In the genomic region with DNA sequence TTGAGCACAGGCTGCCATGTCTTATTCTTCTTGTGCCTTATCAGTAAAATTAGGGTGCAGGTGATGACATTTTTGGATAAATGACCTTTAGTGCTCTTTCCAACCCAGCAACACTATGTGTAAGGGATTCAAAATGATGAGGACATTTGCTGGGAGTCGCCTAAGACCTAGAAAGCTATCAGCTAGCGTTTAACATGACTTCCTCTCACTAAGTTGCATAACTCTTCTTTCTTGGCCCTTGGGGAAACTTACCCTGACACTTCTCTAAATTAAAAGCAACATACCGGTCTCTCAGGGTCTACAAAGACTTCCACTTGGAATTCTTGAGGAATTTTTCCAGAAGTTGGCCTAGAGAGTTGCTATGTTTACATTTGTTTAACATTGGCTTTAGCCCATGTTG, we compare ENCODE assay signal across 21 mouse cellular contexts.
A peak's percentile ranks its signal among the peaks of the same experiment; 100 is the strongest.
DNase-seq lines count a peak whose midpoint lies in the region; ATAC-seq lines count a peak whose summit lies in the region.
"Had no signal": no experiment of that assay in that cellular context is flagged by ENCODE, and none has a peak within 500 bp of the region (broad histone marks: within the 10 kb centered on the region; RNA-seq: fewer than 3 reads in every experiment).

No protein-coding gene starts in this region.

- DNase-seq in adipocyte (ENCODE audit: low spot score) = peak; percentile 29
- no peak for DNase-seq in adrenal gland, postnatal 14 days
- DNase-seq: adrenal gland, adult 8-10 months; adrenal gland, postnatal 25 days; cerebellum, adult 11 months; cerebellum, adult 18-20 months; cerebellum, adult 8-10 months; cerebellum, adult 9-11 months; cerebellum, postnatal 14 days; cerebellum, postnatal 36 days; forebrain, postnatal 0 days had no signal

- no peaks in the 10 kb centered on the region for H3K4me1 ChIP-seq in midbrain, embryonic 15.5 days
- H3K4me1 ChIP-seq: embryonic facial prominence, embryonic 10.5 days; embryonic facial prominence, embryonic 12.5 days; forebrain, embryonic 10.5 days; forebrain, embryonic 12.5 days had no signal

- no peaks in the 10 kb centered on the region for H3K9me3 ChIP-seq in midbrain, embryonic 15.5 days
- H3K9me3 ChIP-seq: embryonic facial prominence, embryonic 10.5 days; embryonic facial prominence, embryonic 12.5 days; forebrain, embryonic 10.5 days; forebrain, embryonic 12.5 days had no signal

- 0 out of 2 replicates have a peak, but pooled peaks have one; percentile 32 for ATAC-seq in common myeloid progenitor, adult 5-6 weeks (replicated peaks; ENCODE audit: low read depth, poor library complexity, severe bottlenecking)
- peak; percentile 61 for ATAC-seq in megakaryocyte, adult 5-6 weeks (ENCODE audit: poor library complexity, severe bottlenecking)
- ATAC-seq in midbrain, embryonic 15.5 days (replicated peaks) = no peak
- ATAC-seq in erythroblast, adult 5-6 weeks (replicated peaks; ENCODE audit: low FRiP score, poor library complexity, severe bottlenecking) = no peak
- ATAC-seq: forebrain, embryonic 14.5 days; forebrain, postnatal 0 days had no signal

- H3K4me3 ChIP-seq in midbrain, embryonic 15.5 days = no peak overlapping the region
- H3K4me3 ChIP-seq: embryonic facial prominence, embryonic 10.5 days; embryonic facial prominence, embryonic 12.5 days; erythroblast, embryonic 14.5 days; forebrain, embryonic 10.5 days; forebrain, embryonic 12.5 days had no signal

- no peak overlapping the region for H3K4me2 ChIP-seq in midbrain, embryonic 15.5 days
- H3K4me2 ChIP-seq: embryonic facial prominence, embryonic 12.5 days; forebrain, embryonic 12.5 days had no signal

- 91% methylated on average over 3 of the region's 3 CpGs for WGBS in midbrain, embryonic 15.5 days

- H3K27ac ChIP-seq in midbrain, embryonic 15.5 days = no peak overlapping the region
- H3K27ac ChIP-seq: embryonic facial prominence, embryonic 10.5 days; embryonic facial prominence, embryonic 12.5 days; forebrain, embryonic 10.5 days; forebrain, embryonic 12.5 days had no signal

- no peaks in the 10 kb centered on the region for H3K36me3 ChIP-seq in midbrain, embryonic 15.5 days (replicated peaks)
- H3K36me3 ChIP-seq: embryonic facial prominence, embryonic 10.5 days; embryonic facial prominence, embryonic 12.5 days; forebrain, embryonic 10.5 days; forebrain, embryonic 12.5 days had no signal

- H3K9ac ChIP-seq in midbrain, embryonic 15.5 days = no peak overlapping the region
- H3K9ac ChIP-seq: embryonic facial prominence, embryonic 12.5 days; forebrain, embryonic 12.5 days; forebrain, postnatal 0 days had no signal

- no peaks in the 10 kb centered on the region for H3K27me3 ChIP-seq in midbrain, embryonic 15.5 days (replicated peaks)
- H3K27me3 ChIP-seq: embryonic facial prominence, embryonic 12.5 days; forebrain, embryonic 12.5 days had no signal

Comparison
In these comparisons a context has a peak if more than half of its experiments do, and no peak if none do; other contexts are left out.
1. ATAC-seq: peak in common myeloid progenitor, adult 5-6 weeks (single experiment) and megakaryocyte, adult 5-6 weeks (single experiment); none in midbrain, embryonic 15.5 days (single experiment) and erythroblast, adult 5-6 weeks (single experiment).